Mouse (Mus musculus): Measurements from ENCODE around the gene Nkain1. TPM values are rescaled to one million over a fixed set of nuclear protein-coding genes. Genes with fewer than 3 reads are reported as not detected.

Nkain1 gene
- total and polyA plus RNA-seq, 2 experiments from 2014 or later = 9.1 to 267 TPM

DNA sequence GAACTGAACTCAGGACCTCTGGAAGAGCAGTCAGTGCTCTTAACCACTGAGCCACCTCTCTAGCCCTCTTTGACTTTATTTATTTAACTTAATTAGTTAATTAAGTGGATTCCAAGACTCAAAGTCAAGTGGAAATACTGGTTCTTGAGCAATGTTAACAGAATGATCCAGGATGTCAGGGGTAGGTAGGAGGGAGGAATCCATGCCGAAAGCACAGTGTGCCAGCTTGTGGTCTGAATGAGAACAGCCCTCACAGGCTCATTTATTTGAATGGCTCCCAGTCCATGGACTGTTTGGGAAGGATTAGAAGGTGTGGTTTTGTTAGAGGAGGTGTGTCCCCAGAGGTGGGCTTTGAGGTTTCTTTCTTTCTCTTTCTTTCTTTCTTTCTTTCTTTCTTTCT lies 46.2 kb downstream of the Nkain1 start:
- no peaks in the 10 kb centered on the region for H3K4me1 ChIP-seq (ENCODE audit: insufficient read depth)
- TF ChIP-seq CTCF (IDR thresholded peaks at IDR 0.05; ENCODE audit: low read depth) = no peak
- WGBS = 84% methylated on average over 1 of the region's 1 CpGs
- H3K36me3 ChIP-seq (ENCODE audit: insufficient read depth) = peaks cover 14% of the 10 kb centered on the region; the same call in 1 of the 2 replicates
- H3K4me3 ChIP-seq (ENCODE audit: low read depth, low read length) = no peak overlapping the region
- DNase-seq = no peak
- H3K9me3 ChIP-seq (ENCODE audit: low read length) = no peaks in the 10 kb centered on the region
- H3K27ac ChIP-seq (ENCODE audit: low read depth, low read length) = no peak overlapping the region
- no peaks in the 10 kb centered on the region for H3K27me3 ChIP-seq (ENCODE audit: insufficient read depth, low read length)
- H3K9ac ChIP-seq = no peak overlapping the region
- H3K4me2 ChIP-seq (ENCODE audit: low read depth) = no peak overlapping the region
- ATAC-seq = no peak

DNA sequence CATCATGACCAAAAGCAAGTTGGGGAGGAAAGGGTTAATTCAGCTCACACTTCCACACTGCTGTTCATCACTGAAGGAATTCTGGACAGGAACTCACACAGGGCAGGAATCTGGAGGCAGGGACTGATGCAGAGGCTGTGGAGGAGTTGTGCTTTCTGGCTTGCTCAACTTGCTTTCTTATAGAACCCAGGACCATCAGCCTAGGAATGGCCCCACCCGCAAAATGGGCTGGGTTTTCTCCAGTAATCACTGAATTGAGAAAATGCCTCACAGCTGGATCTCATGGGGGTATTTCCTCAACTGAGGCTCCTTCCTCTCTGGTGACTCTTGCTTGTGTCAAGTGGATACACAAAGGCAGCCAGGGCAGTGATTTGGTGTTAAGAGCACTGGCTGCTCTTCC lies 48.9 kb downstream of the Nkain1 start:
- ATAC-seq = no peak
- no peak overlapping the region for H3K9ac ChIP-seq
- DNase-seq = no peak
- no peaks in the 10 kb centered on the region for H3K4me1 ChIP-seq (ENCODE audit: insufficient read depth)
- no peak overlapping the region for H3K4me3 ChIP-seq (ENCODE audit: low read depth, low read length)
- H3K9me3 ChIP-seq (ENCODE audit: low read length) = no peaks in the 10 kb centered on the region
- TF ChIP-seq CTCF (IDR thresholded peaks at IDR 0.05; ENCODE audit: low read depth) = no peak
- H3K36me3 ChIP-seq (ENCODE audit: insufficient read depth) = peaks cover 4% of the 10 kb centered on the region; the same call in 1 of the 2 replicates
- H3K4me2 ChIP-seq (ENCODE audit: low read depth) = no peak overlapping the region
- H3K27ac ChIP-seq (ENCODE audit: low read depth, low read length) = no peak overlapping the region
- H3K27me3 ChIP-seq (ENCODE audit: insufficient read depth, low read length) = no peaks in the 10 kb centered on the region
- 67% methylated on average over 1 of the region's 1 CpGs for WGBS

DNA sequence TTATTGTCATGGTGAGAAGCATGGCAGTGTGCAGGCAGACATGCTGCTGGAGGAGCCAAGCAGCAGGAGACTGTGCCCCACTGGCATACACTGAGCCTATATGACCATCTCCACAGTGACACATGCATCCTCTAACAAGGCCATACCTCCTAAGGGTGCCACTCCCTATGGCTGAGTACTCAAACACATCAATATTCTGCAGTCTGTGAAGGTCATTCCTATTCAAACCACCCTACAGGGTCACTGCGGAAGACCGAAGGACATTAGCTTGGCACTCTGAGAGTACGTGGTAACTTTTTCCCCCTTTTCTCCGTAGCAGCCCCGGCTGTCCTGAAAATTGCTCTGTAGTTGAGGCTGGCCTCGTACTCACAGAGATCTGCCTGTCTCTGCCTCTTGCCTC lies 52.5 kb downstream of the Nkain1 start:
- H3K27ac ChIP-seq (ENCODE audit: low read depth, low read length) = no peak overlapping the region
- no peak overlapping the region for H3K9ac ChIP-seq
- H3K36me3 ChIP-seq (ENCODE audit: insufficient read depth) = no peaks in the 10 kb centered on the region
- 94% methylated on average over 6 of the region's 6 CpGs for WGBS
- no peak for TF ChIP-seq CTCF (IDR thresholded peaks at IDR 0.05; ENCODE audit: low read depth)
- ATAC-seq = no peak
- H3K27me3 ChIP-seq (ENCODE audit: insufficient read depth, low read length) = no peaks in the 10 kb centered on the region
- no peaks in the 10 kb centered on the region for H3K4me1 ChIP-seq (ENCODE audit: insufficient read depth)
- H3K4me3 ChIP-seq (ENCODE audit: low read depth, low read length) = no peak overlapping the region
- DNase-seq = no peak
- H3K9me3 ChIP-seq (ENCODE audit: low read length) = no peaks in the 10 kb centered on the region
- no peak overlapping the region for H3K4me2 ChIP-seq (ENCODE audit: low read depth)

DNA sequence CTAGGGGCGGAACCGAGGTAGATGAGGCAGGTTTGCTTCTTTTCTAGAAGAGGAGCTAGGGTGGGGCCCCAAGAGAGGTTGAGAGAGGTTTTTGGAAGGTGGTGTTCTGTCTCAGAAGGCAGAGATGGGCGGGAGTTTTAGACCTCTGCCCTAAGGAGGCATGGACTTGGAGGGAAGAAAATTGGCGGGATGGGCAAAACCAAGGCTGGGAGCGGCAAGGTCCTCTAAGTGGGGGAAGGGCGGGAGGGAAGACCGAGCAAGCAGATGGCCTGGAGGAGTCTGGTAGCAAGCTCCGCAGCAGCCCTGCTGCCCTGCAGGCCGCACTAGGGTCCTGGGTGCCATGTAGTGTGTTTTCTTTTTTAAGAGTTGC lies 53.5 kb downstream of the Nkain1 start:
- Histone ChIP-seq H3K9ac (peak overlapping the region; percentile 97), H3K27ac (ENCODE audit: low read depth, low read length) (peak overlapping the region; percentile 92), H3K9me3 (ENCODE audit: low read length) (no peaks in the 10 kb centered on the region), H3K4me1 (ENCODE audit: insufficient read depth) (no peaks in the 10 kb centered on the region), H3K4me3 (ENCODE audit: low read depth, low read length) (peak overlapping the region; percentile 64), H3K36me3 (ENCODE audit: insufficient read depth) (no peaks in the 10 kb centered on the region), H3K4me2 (ENCODE audit: low read depth) (peak overlapping the region; percentile 76), H3K27me3 (ENCODE audit: insufficient read depth, low read length) (no peaks in the 10 kb centered on the region)
- TF ChIP-seq CTCF (IDR thresholded peaks at IDR 0.05; ENCODE audit: low read depth) = no peak
- DNase-seq (no peak), ATAC-seq (no peak)
- WGBS = 2% methylated on average over 9 of the region's 9 CpGs

DNA sequence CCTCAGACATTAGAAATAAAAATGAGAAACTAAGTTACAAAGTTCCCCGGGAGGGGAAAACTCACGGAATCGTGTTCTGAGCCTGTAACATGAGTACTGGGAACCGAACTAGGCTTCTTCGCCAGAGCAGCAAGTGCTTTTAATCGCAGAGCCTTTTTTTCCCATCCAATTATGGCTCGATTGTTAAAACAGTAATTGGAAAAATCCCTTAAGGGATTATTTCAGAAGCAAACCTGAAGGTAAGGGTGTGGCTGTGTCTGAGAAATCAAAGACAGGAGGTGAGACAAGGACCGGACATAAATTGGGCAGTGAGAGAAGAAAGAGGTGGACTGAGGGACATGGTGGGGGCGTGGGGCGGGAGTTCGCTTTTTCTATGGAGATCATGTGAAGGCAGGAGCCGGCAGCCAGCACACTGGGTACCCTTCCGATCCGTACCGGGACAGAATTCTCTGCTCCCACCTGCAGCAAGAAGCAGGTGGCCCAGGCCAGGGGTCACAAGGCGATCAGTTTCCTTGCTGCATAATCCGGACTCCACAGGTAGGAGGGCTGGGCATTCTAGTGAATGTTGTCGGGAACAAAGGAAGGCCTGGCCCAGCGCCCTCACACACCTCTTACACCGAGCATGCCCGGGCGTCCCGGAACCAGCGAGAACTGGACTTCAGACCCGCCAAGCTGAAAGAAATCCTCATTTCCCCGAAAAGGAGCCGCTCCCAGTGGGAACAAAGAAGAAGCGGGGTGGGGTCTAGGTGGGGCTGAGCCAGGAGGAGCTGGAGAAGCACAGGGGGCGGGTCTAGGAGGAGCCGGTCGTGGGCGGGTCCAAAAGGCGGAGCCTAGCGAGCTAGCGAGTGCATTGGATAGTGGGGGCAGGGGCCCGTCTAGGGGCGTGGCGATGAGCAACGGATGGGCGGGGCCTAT lies 54.1 kb downstream of the Nkain1 start:
- peak overlapping the region; percentile 64 for H3K4me3 ChIP-seq (ENCODE audit: low read depth, low read length)
- TF ChIP-seq CTCF (IDR thresholded peaks at IDR 0.05; ENCODE audit: low read depth) = no peak
- no peaks in the 10 kb centered on the region for H3K4me1 ChIP-seq (ENCODE audit: insufficient read depth)
- H3K4me2 ChIP-seq (ENCODE audit: low read depth) = peak overlapping the region; percentile 76
- no peaks in the 10 kb centered on the region for H3K27me3 ChIP-seq (ENCODE audit: insufficient read depth, low read length)
- peak overlapping the region; percentile 92 for H3K27ac ChIP-seq (ENCODE audit: low read depth, low read length)
- H3K9me3 ChIP-seq (ENCODE audit: low read length) = no peaks in the 10 kb centered on the region
- peak overlapping the region; percentile 97 for H3K9ac ChIP-seq
- DNase-seq (peak; percentile 97), ATAC-seq (peak; percentile 99)
- H3K36me3 ChIP-seq (ENCODE audit: insufficient read depth) = no peaks in the 10 kb centered on the region
- 2% methylated on average over 40 of the region's 40 CpGs for WGBS

DNA sequence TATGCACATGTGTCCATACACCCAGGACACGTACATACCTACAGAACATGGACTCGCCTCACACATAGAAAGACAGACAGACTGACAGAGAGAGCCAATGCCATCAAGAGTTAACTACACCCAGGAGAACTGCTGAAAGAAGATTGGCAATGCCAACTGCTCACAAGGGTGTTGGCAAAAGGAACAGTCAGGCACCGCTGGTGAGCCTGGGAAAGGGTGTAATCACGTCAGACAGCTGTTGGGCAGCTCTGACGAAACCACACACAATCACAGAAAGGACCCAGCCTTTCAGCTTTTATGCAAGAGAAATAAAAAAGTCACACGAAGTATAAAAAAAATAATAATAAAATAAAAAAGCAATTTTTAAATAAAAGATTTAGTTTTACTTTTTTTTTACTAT lies 57.5 kb downstream of the Nkain1 start:
- no peak overlapping the region for H3K27ac ChIP-seq (ENCODE audit: low read depth, low read length)
- H3K36me3 ChIP-seq (ENCODE audit: insufficient read depth) = no peaks in the 10 kb centered on the region
- TF ChIP-seq CTCF (IDR thresholded peaks at IDR 0.05; ENCODE audit: low read depth) = no peak
- H3K9me3 ChIP-seq (ENCODE audit: low read length) = no peaks in the 10 kb centered on the region
- no peak overlapping the region for H3K4me2 ChIP-seq (ENCODE audit: low read depth)
- ATAC-seq = no peak
- no peak for DNase-seq
- 70% methylated on average over 6 of the region's 6 CpGs for WGBS
- H3K4me1 ChIP-seq (ENCODE audit: insufficient read depth) = no peaks in the 10 kb centered on the region
- H3K9ac ChIP-seq = no peak overlapping the region
- H3K4me3 ChIP-seq (ENCODE audit: low read depth, low read length) = no peak overlapping the region
- no peaks in the 10 kb centered on the region for H3K27me3 ChIP-seq (ENCODE audit: insufficient read depth, low read length)

Other genes starting within 250 kb of the Nkain1 start
- gene Zcchc17, start 214.2 kb downstream of the Nkain1 start, total RNA-seq (2014; rRNA removed) = 41.3 and 42.7 TPM in 2 replicates
- gene Zcchc17, start 214.2 kb downstream of the Nkain1 start, polyA plus RNA-seq (2015; fragmentation: Nextera tagmentation; extraction: Ambion mirVana) = 97.8 and 112 TPM in 2 replicates
- gene Snrnp40, start 214.0 kb downstream of the Nkain1 start, total RNA-seq (2014; rRNA removed) = 72.9 and 74.3 TPM in 2 replicates
- gene Snrnp40, start 214.0 kb downstream of the Nkain1 start, polyA plus RNA-seq (2015; fragmentation: Nextera tagmentation; extraction: Ambion mirVana) = 97.9 and 99.3 TPM in 2 replicates
- 76.9 and 84.6 TPM in 2 replicates for gene Pum1, start 89.1 kb upstream of the Nkain1 start, total RNA-seq (2014; rRNA removed)
- 59.8 and 85.6 TPM in 2 replicates for gene Pum1, start 89.1 kb upstream of the Nkain1 start, polyA plus RNA-seq (2015; fragmentation: Nextera tagmentation; extraction: Ambion mirVana)
- 318 and 421 TPM in 2 replicates for gene Sdc3, start 218.4 kb upstream of the Nkain1 start, total RNA-seq (2014; rRNA removed)
- 159 and 204 TPM in 2 replicates for gene Sdc3, start 218.4 kb upstream of the Nkain1 start, polyA plus RNA-seq (2015; fragmentation: Nextera tagmentation; extraction: Ambion mirVana)